Mouse (Mus musculus) hindbrain, embryonic 11.5 days (tissue): ENCODE results near the gene Ntn1. TPM values are rescaled to one million over a fixed set of nuclear protein-coding genes. Genes with fewer than 3 reads are reported as not detected.

Source experiments
- ATAC-seq: fragments of 200-750 bp; cut with Nextera tagmentation; 2 replicates; pipeline ENCODE4 v1.8.0; 2017; ENCODE audit warnings: mild to moderate bottlenecking, moderate TSS enrichment, moderate library complexity; ENCODE audit not compliant: low FRiP score
- DNase-seq: peaks from one replicate; pipeline ENCODE4 v3.0.0-alpha.2; 2015; ENCODE audit warnings: low spot score
- H3K27ac ChIP-seq: fragments of 300-500 bp; sonication (generic); 2 replicates; pipeline ENCODE4 v1.5.1; 2014; ENCODE audit warnings: mild to moderate bottlenecking, low read depth, low read length
- H3K27me3 ChIP-seq: fragments of 300-500 bp; sonication (generic); 2 replicates; pipeline ENCODE4 v1.6.1; 2014; ENCODE audit warnings: mild to moderate bottlenecking, low read length, moderate library complexity, mixed read lengths; ENCODE audit not compliant: control insufficient read depth, insufficient read depth
- H3K36me3 ChIP-seq: fragments of 300-500 bp; sonication (generic); 2 replicates; pipeline ENCODE4 v1.6.1; 2014; ENCODE audit warnings: mild to moderate bottlenecking, low read length, moderate library complexity, mixed read lengths; ENCODE audit not compliant: control insufficient read depth, insufficient read depth
- H3K4me1 ChIP-seq: fragments of 300-500 bp; sonication (generic); replicated peaks from 2 replicates; pipeline ENCODE4 v1.6.1; 2014; ENCODE audit warnings: low read length, mixed read lengths; ENCODE audit not compliant: control insufficient read depth, insufficient read depth
- H3K4me2 ChIP-seq: fragments of 300-500 bp; sonication (generic); replicated peaks from 2 replicates; pipeline ENCODE4 v1.6.1; 2014; ENCODE audit warnings: mild to moderate bottlenecking, low read depth, low read length
- H3K4me3 ChIP-seq: fragments of 300-500 bp; sonication (generic); 2 replicates; pipeline ENCODE4 v1.5.1; 2014; ENCODE audit warnings: low read depth, low read length
- H3K9ac ChIP-seq: fragments of 300-500 bp; sonication (generic); 2 replicates; pipeline ENCODE4 v1.6.1; 2014; ENCODE audit warnings: low read depth, low read length
- H3K9me3 ChIP-seq: fragments of 300-500 bp; sonication (generic); 2 replicates; pipeline ENCODE4 v1.6.1; 2016; ENCODE audit warnings: low read length; ENCODE audit not compliant: control insufficient read depth
- WGBS: fragments of 180-500 bp; shearing (Covaris S2); extraction: QIAGEN DNeasy Blood & Tissue Kit; methylation state at CpG from one replicate; pipeline ENCODE4 v1.1.7; 2014; 5-methylcytosine and 5-hydroxymethylcytosine counted together
- polyA plus RNA-seq: library from polyadenylated mRNA; unstranded; fragments of >200 nt; fragmentation: Nextera tagmentation; extraction: Ambion mirVana; gene quantifications from 2 replicates; pipeline ENCODE4 v1.2.1, GENCODE M21; 2014

The Ntn1 gene
- polyA plus RNA-seq, 1 experiment from 2014 or later, result 11.9 TPM

- DNase-seq (no peak), ATAC-seq (no peak)
- Histone ChIP-seq H3K36me3 (no peaks in the 10 kb centered on the region), H3K4me3 (no peak overlapping the region), H3K4me2 (no peak overlapping the region), H3K4me1 (no peaks in the 10 kb centered on the region), H3K27ac (no peak overlapping the region), H3K9me3 (no peaks in the 10 kb centered on the region; the same call in 1 of the 2 replicates), H3K27me3 (no peaks in the 10 kb centered on the region), H3K9ac (no peak overlapping the region)
- WGBS, result 57% methylated on average over 7 of the region's 7 CpGs
Observed at GRCm38 (mm10) chr11:68321417-68321816, 79.2 kb downstream of the Ntn1 start.

- 80% methylated on average over 11 of the region's 11 CpGs for WGBS
- Histone ChIP-seq H3K4me3 (no peak overlapping the region), H3K9me3 (no peaks in the 10 kb centered on the region; the same call in 1 of the 2 replicates), H3K27me3 (no peaks in the 10 kb centered on the region), H3K4me2 (no peak overlapping the region), H3K27ac (no peak overlapping the region), H3K9ac (no peak overlapping the region), H3K4me1 (peaks cover 16% of the 10 kb centered on the region), H3K36me3 (no peaks in the 10 kb centered on the region)
- DNase-seq (no peak), ATAC-seq (no peak)
Observed at GRCm38 (mm10) chr11:68315551-68316130, 85.0 kb downstream of the Ntn1 start.

GRCm38 (mm10) chr11:68313861-68314260 lies 86.8 kb downstream of the Ntn1 start:
- no peak overlapping the region for H3K9ac ChIP-seq

GRCm38 (mm10) chr11:68313065-68313464 lies 87.6 kb downstream of the Ntn1 start:
- H3K4me1 ChIP-seq, result peaks cover 23% of the 10 kb centered on the region
- 15% methylated on average over 7 of the region's 7 CpGs for WGBS
- peak overlapping the region; percentile 44 for H3K27ac ChIP-seq
- no peaks in the 10 kb centered on the region; the same call in 1 of the 2 replicates for H3K9me3 ChIP-seq
- no peak overlapping the region; the same call in 1 of the 2 replicates for H3K4me2 ChIP-seq
- DNase-seq (peak; percentile 48), ATAC-seq (peak; percentile 53; the same call in 1 of the 2 replicates)
- H3K36me3 ChIP-seq, result no peaks in the 10 kb centered on the region
- no peak overlapping the region for H3K9ac ChIP-seq
- H3K4me3 ChIP-seq, result no peak overlapping the region
- H3K27me3 ChIP-seq, result no peaks in the 10 kb centered on the region

More at GRCm38 (mm10) chr11:68313861-68314260, 86.8 kb downstream of the Ntn1 start:
- 59% methylated on average over 4 of the region's 4 CpGs for WGBS
- H3K9me3 ChIP-seq, result no peaks in the 10 kb centered on the region; the same call in 1 of the 2 replicates
- no peak overlapping the region for H3K4me3 ChIP-seq
- H3K27me3 ChIP-seq, result no peaks in the 10 kb centered on the region
- no peaks in the 10 kb centered on the region for H3K36me3 ChIP-seq
- H3K27ac ChIP-seq, result peak overlapping the region; percentile 44
- peak; percentile 25 for DNase-seq
- peaks cover 22% of the 10 kb centered on the region for H3K4me1 ChIP-seq
- ATAC-seq, result no peak
- H3K4me2 ChIP-seq, result no peak overlapping the region

- ATAC-seq, result no peak
- no peak overlapping the region for H3K4me3 ChIP-seq
- no peaks in the 10 kb centered on the region for H3K36me3 ChIP-seq
- H3K27ac ChIP-seq, result no peak overlapping the region
- peaks cover 22% of the 10 kb centered on the region for H3K4me1 ChIP-seq
- WGBS, result 44% methylated on average over 10 of the region's 10 CpGs
- DNase-seq, result no peak
- no peaks in the 10 kb centered on the region for H3K9me3 ChIP-seq
- H3K4me2 ChIP-seq, result no peak overlapping the region
- H3K9ac ChIP-seq, result no peak overlapping the region
- H3K27me3 ChIP-seq, result no peaks in the 10 kb centered on the region
Observed at GRCm38 (mm10) chr11:68308911-68309580, 91.6 kb downstream of the Ntn1 start.

- H3K4me2 ChIP-seq, result no peak overlapping the region
- no peaks in the 10 kb centered on the region for H3K9me3 ChIP-seq
- WGBS, result 77% methylated on average over 8 of the region's 8 CpGs
- H3K36me3 ChIP-seq, result no peaks in the 10 kb centered on the region
- H3K4me3 ChIP-seq, result no peak overlapping the region
- H3K9ac ChIP-seq, result no peak overlapping the region
- H3K27me3 ChIP-seq, result no peaks in the 10 kb centered on the region
- DNase-seq, result no peak
- H3K4me1 ChIP-seq, result peaks cover 8% of the 10 kb centered on the region; the same call in 1 of the 2 replicates
- ATAC-seq, result no peak
- H3K27ac ChIP-seq, result no peak overlapping the region
Observed at GRCm38 (mm10) chr11:68305997-68306396, 94.6 kb downstream of the Ntn1 start.

- Histone ChIP-seq H3K4me1 (no peaks in the 10 kb centered on the region), H3K9me3 (no peaks in the 10 kb centered on the region), H3K36me3 (no peaks in the 10 kb centered on the region), H3K27me3 (no peaks in the 10 kb centered on the region), H3K4me3 (no peak overlapping the region), H3K9ac (no peak overlapping the region), H3K27ac (no peak overlapping the region), H3K4me2 (no peak overlapping the region)
- 77% methylated on average over 7 of the region's 7 CpGs for WGBS
- no peak for DNase-seq
- no peak for ATAC-seq
Observed at GRCm38 (mm10) chr11:68302323-68302722, 98.3 kb downstream of the Ntn1 start.

- H3K27me3 ChIP-seq, result no peaks in the 10 kb centered on the region
- H3K9me3 ChIP-seq, result no peaks in the 10 kb centered on the region
- no peak overlapping the region for H3K4me3 ChIP-seq
- no peaks in the 10 kb centered on the region for H3K36me3 ChIP-seq
- H3K4me2 ChIP-seq, result no peak overlapping the region
- no peaks in the 10 kb centered on the region for H3K4me1 ChIP-seq
- no peak for DNase-seq
- no peak for ATAC-seq
- H3K9ac ChIP-seq, result no peak overlapping the region
- H3K27ac ChIP-seq, result no peak overlapping the region
- WGBS, result 93% methylated on average over 4 of the region's 4 CpGs
Observed at GRCm38 (mm10) chr11:68301660-68302059, 99.0 kb downstream of the Ntn1 start.

- H3K4me3 ChIP-seq, result no peak overlapping the region
- no peak overlapping the region for H3K9ac ChIP-seq
- no peaks in the 10 kb centered on the region for H3K27me3 ChIP-seq
- H3K4me2 ChIP-seq, result no peak overlapping the region
- DNase-seq (no peak), ATAC-seq (no peak)
- 80% methylated on average over 5 of the region's 5 CpGs for WGBS
- H3K4me1 ChIP-seq, result no peaks in the 10 kb centered on the region
- no peaks in the 10 kb centered on the region for H3K9me3 ChIP-seq
- H3K27ac ChIP-seq, result no peak overlapping the region
- no peaks in the 10 kb centered on the region for H3K36me3 ChIP-seq
Observed at GRCm38 (mm10) chr11:68295474-68295873, 105.1 kb downstream of the Ntn1 start.
